Mouse (Mus musculus) MEL-GATA-1-ER (cell line): ENCODE measurements around the gene Zbtb7b.

Source experiments
- DNase-seq: peaks from one replicate; pipeline ENCODE4 v3.0.0-alpha.2; 2012; ENCODE audit warnings: low read depth; ENCODE audit errors: extremely low read depth

Zbtb7b gene

GRCm38 (mm10) chr3:89373581-89374231 lies 20.9 kb downstream of the Zbtb7b start:
- no peak for DNase-seq

GRCm38 (mm10) chr3:89367338-89367737 lies 27.2 kb downstream of the Zbtb7b start:
- no peak for DNase-seq

DNA sequence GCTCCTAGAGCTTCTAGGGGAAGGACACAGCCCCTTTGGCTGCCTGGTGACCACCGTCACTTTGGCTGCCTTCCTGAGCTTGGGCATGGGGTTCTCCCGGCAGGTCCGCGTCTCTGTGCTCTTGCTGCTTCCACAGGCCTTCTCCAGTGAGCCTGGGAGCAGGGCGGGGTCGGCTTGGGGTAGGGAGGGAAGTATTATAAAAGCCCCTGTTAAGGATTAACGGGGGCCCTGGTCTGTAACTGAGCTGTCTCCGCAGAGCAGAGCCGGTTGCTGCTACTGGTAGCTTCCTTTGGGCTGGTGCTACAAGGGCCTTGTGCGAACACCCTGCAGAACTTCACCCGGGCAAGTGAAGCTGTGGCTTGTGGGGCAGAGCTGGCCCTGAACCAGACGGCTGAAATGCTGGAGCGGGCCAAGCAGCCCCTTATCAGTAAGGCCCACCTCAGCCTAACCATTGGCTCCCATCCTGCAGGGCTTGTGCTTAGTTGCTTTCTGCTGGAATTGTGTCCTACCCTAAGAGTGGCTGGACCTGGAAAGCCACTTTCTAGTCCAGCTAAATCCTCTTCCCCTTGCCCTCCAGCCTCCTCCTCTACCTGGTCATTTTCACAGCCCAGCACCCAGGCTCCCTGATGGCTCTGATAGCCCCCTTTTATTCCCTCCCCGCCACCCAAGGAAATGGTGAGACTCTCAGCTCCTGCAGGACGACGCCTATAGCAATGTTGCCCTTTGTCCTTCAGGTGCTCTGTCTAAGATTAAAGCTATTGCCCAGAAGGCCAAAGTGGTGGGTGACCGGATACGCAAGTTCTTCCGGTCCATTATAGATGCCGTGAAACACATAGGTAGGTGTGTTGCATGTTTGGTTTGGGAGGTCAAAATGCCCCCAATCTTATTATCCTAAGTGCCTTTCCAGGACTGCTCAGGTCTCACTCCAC lies 28.8 kb downstream of the Zbtb7b start:
- DNase-seq, result no peak

- DNase-seq, result no peak
Measured at GRCm38 (mm10) chr3:89365153-89365485, 29.5 kb downstream of the Zbtb7b start, which contains the start of gene Dcst1. TSS of gene Dcst1 (minus strand) at chr3:89365253.

DNA sequence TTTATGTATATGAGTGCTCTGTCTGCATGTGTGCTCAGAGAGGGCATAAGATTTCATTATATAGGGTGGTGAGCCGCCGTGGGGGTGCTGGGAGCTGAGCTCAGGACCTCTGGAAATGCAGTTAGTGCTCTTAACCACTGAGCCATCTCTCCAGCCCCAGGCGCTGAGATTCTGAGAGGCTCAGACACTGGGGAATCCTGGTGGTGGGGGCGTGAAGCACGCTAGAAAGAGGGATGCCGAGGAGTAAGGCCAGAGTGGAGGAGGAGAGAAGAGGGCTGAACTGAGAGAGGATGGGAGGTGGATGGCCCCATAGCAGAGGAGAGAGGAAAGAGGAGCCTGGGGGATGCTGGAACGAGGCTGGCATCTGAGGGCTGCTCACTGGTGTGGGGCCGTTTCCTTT lies 29.9 kb downstream of the Zbtb7b start:
- DNase-seq, result no peak

GRCm38 (mm10) chr3:89361675-89362074 lies 32.9 kb downstream of the Zbtb7b start, which contains the start of gene Dcst2:
TSS of gene Dcst2 (plus strand) at chr3:89361975.
- DNase-seq, result no peak

DNA sequence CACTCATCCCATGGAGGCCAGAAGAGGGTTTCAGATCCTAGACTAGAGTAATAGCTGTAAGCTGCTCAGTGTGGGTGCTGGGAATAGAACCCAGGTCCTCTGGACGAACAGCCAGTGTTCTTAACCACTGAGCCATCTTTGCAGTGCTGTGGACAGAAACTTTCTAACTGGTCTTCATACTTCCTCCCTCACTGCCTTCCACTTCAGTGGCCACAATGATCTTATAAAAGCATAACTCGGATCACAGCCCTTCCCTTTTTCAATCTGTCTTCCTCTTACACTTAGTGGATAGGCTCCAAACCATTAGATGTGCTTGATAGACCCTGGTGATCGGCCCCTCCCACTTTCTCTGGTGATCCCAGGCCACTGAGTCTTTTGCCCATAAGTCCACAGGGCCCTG lies 34.3 kb downstream of the Zbtb7b start:
- DNase-seq, result peak; percentile 77

GRCm38 (mm10) chr3:89359630-89360029 lies 34.9 kb downstream of the Zbtb7b start:
- DNase-seq, result no peak

GRCm38 (mm10) chr3:89356029-89356428 lies 38.5 kb downstream of the Zbtb7b start:
- DNase-seq, result no peak

DNA sequence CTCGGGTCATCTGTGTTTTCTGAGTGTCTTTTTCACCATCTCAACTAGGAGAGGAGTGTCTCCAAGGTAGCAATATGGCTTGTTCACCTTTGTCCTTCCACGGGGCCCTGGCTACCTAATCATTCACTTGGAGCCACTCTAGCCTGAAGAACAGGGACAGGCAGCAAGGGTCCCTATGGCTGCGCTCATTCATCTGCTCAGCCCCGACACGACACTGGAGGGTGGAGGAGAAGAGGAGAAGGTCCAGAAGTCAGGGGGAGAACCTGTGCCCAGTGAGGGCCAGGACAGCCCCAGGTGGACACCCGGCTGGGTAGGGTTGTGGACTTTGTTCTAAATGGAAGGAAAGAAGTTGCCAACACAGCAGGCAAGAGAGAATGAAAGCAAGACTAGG lies 39.1 kb downstream of the Zbtb7b start:
- DNase-seq, result no peak

GRCm38 (mm10) chr3:89354816-89355511 lies 39.6 kb downstream of the Zbtb7b start:
- peak; percentile 50 for DNase-seq

DNA sequence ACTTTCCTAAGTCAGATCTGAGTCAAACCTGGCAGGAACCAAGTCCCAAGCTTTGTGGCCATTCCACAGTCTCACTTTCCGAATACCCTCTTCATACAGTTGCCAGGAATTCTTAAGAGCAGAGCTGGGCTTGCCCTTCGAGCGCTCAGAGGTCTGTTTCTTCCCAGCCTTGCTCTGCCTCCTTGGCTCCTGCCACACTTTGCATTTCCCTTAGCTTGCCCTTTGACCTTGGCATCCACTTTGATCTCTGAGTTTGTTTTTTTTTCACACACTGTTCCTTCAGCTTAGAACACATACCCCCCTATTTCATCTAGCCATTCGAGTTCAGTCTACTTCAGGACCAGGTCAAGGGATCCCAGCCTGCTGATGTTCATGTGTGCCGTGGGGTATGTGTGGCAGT lies 43.3 kb downstream of the Zbtb7b start:
- no peak for DNase-seq

DNA sequence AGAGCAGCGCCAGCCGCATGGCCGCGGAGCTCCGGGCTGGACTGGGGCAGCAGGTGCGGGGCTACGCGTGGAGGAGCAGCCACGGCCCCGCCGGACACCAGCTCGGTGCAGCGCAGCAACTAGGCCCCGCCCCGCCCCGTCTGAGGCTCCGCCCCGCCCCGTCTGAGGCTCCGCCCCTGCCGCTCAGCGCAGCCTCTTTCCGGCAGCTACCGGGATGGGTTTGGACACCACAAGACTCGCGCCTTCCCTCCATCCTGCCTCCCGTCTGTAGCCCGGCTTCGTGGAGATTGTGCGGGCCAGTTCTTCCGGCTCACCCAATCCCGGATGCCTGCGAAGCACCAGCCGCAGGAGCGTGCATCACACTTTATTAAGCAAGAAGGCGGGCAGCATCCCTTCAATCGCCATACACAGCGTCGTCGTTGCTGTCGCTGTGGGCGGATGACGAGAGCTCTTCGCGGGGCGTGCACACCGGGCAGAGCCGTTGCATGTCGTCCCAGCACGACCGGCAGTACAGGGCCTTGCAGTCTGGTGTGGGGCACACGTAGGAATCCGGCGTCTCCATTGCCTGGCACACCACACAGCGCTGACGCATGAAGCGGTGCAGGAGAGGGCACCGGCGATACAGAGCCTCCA lies 44.6 kb downstream of the Zbtb7b start, which contains the start of gene Adam15:
Gene Adam15 (minus strand): TSS at position 128 of the 633 bp plus-strand sequence.
- DNase-seq, result peak; percentile 67

DNA sequence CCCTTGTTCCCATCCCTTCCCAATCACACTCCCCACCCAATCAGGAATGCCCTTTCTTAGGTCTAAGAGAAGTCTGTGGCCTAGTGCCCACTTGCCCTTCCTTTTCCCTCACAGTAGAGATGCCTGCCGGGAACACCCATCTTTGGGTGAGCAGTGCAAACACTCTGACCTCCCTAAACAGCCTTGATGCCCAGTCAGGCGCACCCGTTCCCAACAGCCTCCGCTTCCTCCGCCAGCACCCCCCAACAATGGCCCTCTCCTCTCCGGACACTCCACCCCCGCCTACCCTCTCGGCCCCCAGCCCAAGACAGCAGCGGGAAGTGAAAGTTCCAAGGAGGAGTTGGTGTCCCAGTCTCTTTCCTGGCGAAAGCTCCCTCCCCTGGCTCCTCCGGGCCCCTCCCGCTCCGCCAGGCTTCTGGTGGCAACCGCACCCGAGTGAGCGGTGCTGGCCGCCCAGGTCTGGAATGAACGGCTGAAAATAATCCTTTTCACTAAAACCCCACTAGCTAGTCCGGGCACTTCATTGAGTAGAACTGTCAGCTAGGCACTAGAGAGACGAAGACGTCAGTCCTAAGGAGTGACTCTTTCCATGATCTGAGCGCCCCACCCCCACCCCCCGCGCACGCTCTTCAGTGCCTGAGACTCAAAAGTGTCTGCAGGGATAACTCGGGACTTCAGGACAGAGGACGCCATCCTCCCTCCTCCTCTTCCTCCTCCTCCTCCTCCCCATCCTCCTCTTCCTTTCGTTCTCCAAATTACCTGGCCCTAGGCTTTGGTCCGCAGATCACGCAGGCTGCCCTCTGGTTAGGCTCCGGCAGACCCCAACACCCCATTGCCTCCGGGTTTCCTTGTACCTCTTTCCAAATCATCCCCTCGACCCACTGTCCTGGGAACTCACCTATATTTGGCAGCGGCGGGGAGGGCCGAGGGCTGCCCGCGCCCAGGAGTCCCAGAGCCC lies 45.4 kb downstream of the Zbtb7b start:
- peak; percentile 38 for DNase-seq

- no peak for DNase-seq
Measured at GRCm38 (mm10) chr3:89347916-89348315, 46.7 kb downstream of the Zbtb7b start.

- DNase-seq, result no peak
Measured at GRCm38 (mm10) chr3:89346815-89347540, 47.6 kb downstream of the Zbtb7b start.

DNA sequence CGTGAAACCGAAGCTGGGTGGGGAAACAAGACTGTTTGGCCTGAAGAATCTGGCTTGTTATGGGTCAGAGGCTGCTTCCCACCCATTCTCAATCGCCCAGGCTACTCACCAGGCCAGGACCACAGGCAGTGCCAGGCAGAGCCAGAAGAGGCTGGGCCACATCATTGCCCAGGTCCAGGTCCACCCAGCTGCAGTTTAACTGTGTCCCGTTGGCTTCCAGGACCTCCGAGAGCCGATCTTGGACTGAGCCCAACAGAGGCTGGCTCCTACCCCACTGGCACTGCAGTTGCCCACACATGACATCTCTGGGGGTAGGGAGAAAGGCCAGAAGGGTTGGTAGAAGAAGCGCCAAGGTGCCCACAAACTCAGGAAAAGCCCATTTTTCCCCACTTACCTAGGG lies 51.3 kb downstream of the Zbtb7b start:
- DNase-seq, result no peak

GRCm38 (mm10) chr3:89341794-89342193 lies 52.8 kb downstream of the Zbtb7b start:
- no peak for DNase-seq

- no peak for DNase-seq
Measured at GRCm38 (mm10) chr3:89340465-89340864, 54.1 kb downstream of the Zbtb7b start.

DNA sequence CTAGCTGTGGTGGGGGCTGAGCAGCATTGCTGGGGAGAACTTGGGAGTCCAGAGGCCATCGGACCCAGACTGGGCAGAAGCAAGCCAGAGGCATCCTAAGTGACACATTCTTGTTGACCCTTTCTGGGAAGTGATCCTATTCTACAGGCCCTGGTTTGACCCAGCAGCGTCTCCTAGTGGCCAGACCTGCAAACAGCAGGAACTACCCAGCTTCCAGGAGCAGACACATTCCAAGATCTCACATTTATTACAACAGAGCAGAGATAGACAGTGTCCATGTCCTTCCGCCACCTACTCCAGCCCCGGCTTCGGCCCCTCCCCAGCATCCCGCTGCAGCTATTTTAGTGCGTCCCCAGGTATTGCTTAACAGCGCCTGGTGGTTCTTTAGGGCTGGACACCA lies 55.2 kb downstream of the Zbtb7b start:
- DNase-seq, result no peak
